Mouse (Mus musculus): ENCODE results near the gene Sprn. TPM values are rescaled to one million over a fixed set of nuclear protein-coding genes. Genes with fewer than 3 reads are reported as not detected.

The Sprn gene
- polyA plus RNA-seq, 1 experiment from 2014 or later, result 0.34 TPM

GRCm38 (mm10) chr7:140125278-140126021 is 29.2 kb downstream of the Sprn start:
- ATAC-seq (replicated peaks; ENCODE audit: insufficient number of reproducible peaks, low FRiP score, low TSS enrichment, low read depth) (peak; percentile 95), DNase-seq (ENCODE audit: low spot score) (peak; percentile 94)
- Histone ChIP-seq H3K4me3 (ENCODE audit: low read depth, low read length) (peak overlapping the region; percentile 55), H3K9me3 (replicated peaks; ENCODE audit: control insufficient read depth, low read length) (no peaks in the 10 kb centered on the region), H3K4me1 (ENCODE audit: control insufficient read depth, insufficient read depth, low read length) (no peaks in the 10 kb centered on the region), H3K27me3 (ENCODE audit: control insufficient read depth, insufficient read depth, low read length) (no peaks in the 10 kb centered on the region), H3K27ac (replicated peaks; ENCODE audit: low read depth, low read length) (no peak overlapping the region), H3K4me2 (ENCODE audit: low read depth, low read length) (peak overlapping the region; percentile 73), H3K36me3 (replicated peaks; ENCODE audit: control insufficient read depth, insufficient read depth, low read depth, low read length) (no peaks in the 10 kb centered on the region), H3K9ac (replicated peaks; ENCODE audit: low read length) (peak overlapping the region; percentile 78)
- WGBS, result 1% methylated on average over 40 of the region's 40 CpGs

GRCm38 (mm10) chr7:140124382-140124781 is 30.3 kb downstream of the Sprn start:
- no peak overlapping the region for H3K4me3 ChIP-seq (ENCODE audit: low read depth, low read length)
- ATAC-seq (replicated peaks; ENCODE audit: insufficient number of reproducible peaks, low FRiP score, low TSS enrichment, low read depth) (no peak), DNase-seq (ENCODE audit: low spot score) (no peak)
- H3K4me2 ChIP-seq (ENCODE audit: low read depth, low read length), result no peak overlapping the region
- H3K4me1 ChIP-seq (ENCODE audit: control insufficient read depth, insufficient read depth, low read length), result no peaks in the 10 kb centered on the region
- no peak overlapping the region for H3K27ac ChIP-seq (replicated peaks; ENCODE audit: low read depth, low read length)
- H3K36me3 ChIP-seq (replicated peaks; ENCODE audit: control insufficient read depth, insufficient read depth, low read depth, low read length), result no peaks in the 10 kb centered on the region
- no peaks in the 10 kb centered on the region for H3K27me3 ChIP-seq (ENCODE audit: control insufficient read depth, insufficient read depth, low read length)
- 85% methylated on average over 1 of the region's 1 CpGs for WGBS
- no peak overlapping the region for H3K9ac ChIP-seq (replicated peaks; ENCODE audit: low read length)
- H3K9me3 ChIP-seq (replicated peaks; ENCODE audit: control insufficient read depth, low read length), result no peaks in the 10 kb centered on the region

- WGBS, result 40% methylated on average over 4 of the region's 4 CpGs
Observed at GRCm38 (mm10) chr7:140122765-140123164, 31.9 kb downstream of the Sprn start.

GRCm38 (mm10) chr7:140121338-140121910 is 33.3 kb downstream of the Sprn start:
- no peak overlapping the region for H3K27ac ChIP-seq (replicated peaks; ENCODE audit: low read depth, low read length)
- 70% methylated on average over 13 of the region's 13 CpGs for WGBS
- H3K4me2 ChIP-seq (ENCODE audit: low read depth, low read length), result no peak overlapping the region
- no peaks in the 10 kb centered on the region for H3K4me1 ChIP-seq (ENCODE audit: control insufficient read depth, insufficient read depth, low read length)
- no peaks in the 10 kb centered on the region for H3K9me3 ChIP-seq (replicated peaks; ENCODE audit: control insufficient read depth, low read length)
- no peak overlapping the region for H3K4me3 ChIP-seq (ENCODE audit: low read depth, low read length)
- H3K27me3 ChIP-seq (ENCODE audit: control insufficient read depth, insufficient read depth, low read length), result no peaks in the 10 kb centered on the region
- no peaks in the 10 kb centered on the region for H3K36me3 ChIP-seq (replicated peaks; ENCODE audit: control insufficient read depth, insufficient read depth, low read depth, low read length)
- DNase-seq (ENCODE audit: low spot score) (no peak), ATAC-seq (replicated peaks; ENCODE audit: insufficient number of reproducible peaks, low FRiP score, low TSS enrichment, low read depth) (no peak)
- no peak overlapping the region for H3K9ac ChIP-seq (replicated peaks; ENCODE audit: low read length)

More at GRCm38 (mm10) chr7:140122765-140123164, 31.9 kb downstream of the Sprn start:
- no peak overlapping the region for H3K4me2 ChIP-seq (ENCODE audit: low read depth, low read length)
- no peaks in the 10 kb centered on the region for H3K27me3 ChIP-seq (ENCODE audit: control insufficient read depth, insufficient read depth, low read length)
- no peaks in the 10 kb centered on the region for H3K9me3 ChIP-seq (replicated peaks; ENCODE audit: control insufficient read depth, low read length)
- no peaks in the 10 kb centered on the region for H3K36me3 ChIP-seq (replicated peaks; ENCODE audit: control insufficient read depth, insufficient read depth, low read depth, low read length)
- H3K9ac ChIP-seq (replicated peaks; ENCODE audit: low read length), result no peak overlapping the region
- no peak overlapping the region for H3K4me3 ChIP-seq (ENCODE audit: low read depth, low read length)
- ATAC-seq (replicated peaks; ENCODE audit: insufficient number of reproducible peaks, low FRiP score, low TSS enrichment, low read depth) (no peak), DNase-seq (ENCODE audit: low spot score) (no peak)
- no peaks in the 10 kb centered on the region for H3K4me1 ChIP-seq (ENCODE audit: control insufficient read depth, insufficient read depth, low read length)
- H3K27ac ChIP-seq (replicated peaks; ENCODE audit: low read depth, low read length), result no peak overlapping the region

GRCm38 (mm10) chr7:140120484-140120883 is 34.2 kb downstream of the Sprn start:
- 85% methylated on average over 2 of the region's 2 CpGs for WGBS
- Histone ChIP-seq H3K4me1 (ENCODE audit: control insufficient read depth, insufficient read depth, low read length) (no peaks in the 10 kb centered on the region), H3K9ac (replicated peaks; ENCODE audit: low read length) (no peak overlapping the region), H3K4me3 (ENCODE audit: low read depth, low read length) (no peak overlapping the region), H3K9me3 (replicated peaks; ENCODE audit: control insufficient read depth, low read length) (no peaks in the 10 kb centered on the region), H3K27me3 (ENCODE audit: control insufficient read depth, insufficient read depth, low read length) (no peaks in the 10 kb centered on the region), H3K4me2 (ENCODE audit: low read depth, low read length) (no peak overlapping the region), H3K27ac (replicated peaks; ENCODE audit: low read depth, low read length) (no peak overlapping the region), H3K36me3 (replicated peaks; ENCODE audit: control insufficient read depth, insufficient read depth, low read depth, low read length) (no peaks in the 10 kb centered on the region)
- no peak for DNase-seq (ENCODE audit: low spot score)
- no peak for ATAC-seq (replicated peaks; ENCODE audit: insufficient number of reproducible peaks, low FRiP score, low TSS enrichment, low read depth)

GRCm38 (mm10) chr7:140116329-140117054 is 38.2 kb downstream of the Sprn start, which contains the start of gene Echs1:
Echs1 (minus strand) TSS chr7:140116476.
- no peaks in the 10 kb centered on the region for H3K4me1 ChIP-seq (ENCODE audit: control insufficient read depth, insufficient read depth, low read length)
- peak within 1 kb of the TSS; percentile 67 for H3K4me2 ChIP-seq (ENCODE audit: low read depth, low read length)
- H3K27ac ChIP-seq (replicated peaks; ENCODE audit: low read depth, low read length), result peak within 1 kb of the TSS; percentile 36
- no peaks in the 10 kb centered on the region for H3K36me3 ChIP-seq (replicated peaks; ENCODE audit: control insufficient read depth, insufficient read depth, low read depth, low read length)
- H3K4me3 ChIP-seq (ENCODE audit: low read depth, low read length), result peak within 1 kb of the TSS; percentile 57
- ATAC-seq (replicated peaks; ENCODE audit: insufficient number of reproducible peaks, low FRiP score, low TSS enrichment, low read depth) (peak; percentile 94), DNase-seq (ENCODE audit: low spot score) (peak; percentile 89)
- H3K9ac ChIP-seq (replicated peaks; ENCODE audit: low read length), result peak within 1 kb of the TSS; percentile 74
- WGBS, result 4% methylated on average over 28 of the region's 28 CpGs
- H3K9me3 ChIP-seq (replicated peaks; ENCODE audit: control insufficient read depth, low read length), result no peaks in the 10 kb centered on the region
- no peaks in the 10 kb centered on the region for H3K27me3 ChIP-seq (ENCODE audit: control insufficient read depth, insufficient read depth, low read length)

- 3% methylated on average over 23 of the region's 23 CpGs for WGBS
- Histone ChIP-seq H3K4me3 (ENCODE audit: low read depth, low read length) (peak within 1 kb of the TSS; percentile 57), H3K9ac (replicated peaks; ENCODE audit: low read length) (peak within 1 kb of the TSS; percentile 74), H3K27me3 (ENCODE audit: control insufficient read depth, insufficient read depth, low read length) (no peaks in the 10 kb centered on the region), H3K27ac (replicated peaks; ENCODE audit: low read depth, low read length) (peak within 1 kb of the TSS; percentile 36), H3K4me1 (ENCODE audit: control insufficient read depth, insufficient read depth, low read length) (no peaks in the 10 kb centered on the region), H3K36me3 (replicated peaks; ENCODE audit: control insufficient read depth, insufficient read depth, low read depth, low read length) (peaks cover 2% of the 10 kb centered on the region; the same call in 1 of the 2 replicates), H3K4me2 (ENCODE audit: low read depth, low read length) (peak within 1 kb of the TSS; percentile 67), H3K9me3 (replicated peaks; ENCODE audit: control insufficient read depth, low read length) (no peaks in the 10 kb centered on the region)
- ATAC-seq (replicated peaks; ENCODE audit: insufficient number of reproducible peaks, low FRiP score, low TSS enrichment, low read depth), result peak; percentile 61; the same call in 1 of the 2 replicates
- DNase-seq (ENCODE audit: low spot score), result peak; percentile 59
Observed at GRCm38 (mm10) chr7:140115583-140116328, 38.9 kb downstream of the Sprn start, which contains the start of gene Paox. Paox (plus strand) TSS chr7:140115799.

Data from embryonic facial prominence, embryonic 11.5 days (tissue).